In the genomic region with DNA sequence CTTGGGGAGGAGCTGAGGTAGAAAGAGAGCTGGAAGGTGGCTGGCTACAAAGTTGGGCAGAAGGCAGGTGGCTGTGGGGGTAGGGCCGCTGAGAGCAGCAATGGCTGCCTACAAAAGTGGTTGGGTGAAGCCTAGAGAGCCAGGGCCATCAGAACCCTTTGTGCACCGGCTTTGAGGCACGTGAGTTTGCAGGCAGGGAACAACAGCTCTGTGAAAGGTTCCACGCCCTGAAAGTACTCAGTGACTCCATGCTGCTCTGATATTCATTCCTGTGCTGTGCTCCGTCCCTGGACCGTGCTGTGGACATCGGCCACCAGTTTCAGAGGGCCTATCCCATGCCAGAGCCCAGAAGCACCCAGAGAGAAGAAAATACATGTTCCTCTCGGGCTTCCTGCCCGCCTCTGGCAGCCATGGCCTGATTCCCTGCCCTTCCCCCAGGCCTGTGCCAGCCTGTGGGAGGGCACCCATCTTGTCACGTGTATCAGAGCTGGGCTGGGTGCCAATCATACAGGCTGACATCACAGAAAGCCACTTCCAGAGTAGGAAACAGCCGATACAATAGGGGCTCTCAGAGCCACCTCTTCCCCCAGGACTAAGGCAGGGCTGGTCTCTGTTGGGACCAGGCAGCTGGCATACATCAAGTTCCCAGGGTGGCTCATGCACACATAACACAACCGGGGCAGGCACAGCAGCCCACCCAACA, we compare ENCODE assay signal across 8 mouse cellular contexts.
DNase-seq lines count a peak whose midpoint lies in the region; ATAC-seq lines count a peak whose summit lies in the region.

No protein-coding gene starts in this region.

- H3K27ac ChIP-seq in heart, embryonic 11.5 days (ENCODE audit: low read depth, low read length) = no peak overlapping the region
- H3K27ac ChIP-seq in embryonic facial prominence, embryonic 14.5 days (replicated peaks; ENCODE audit: low read depth, low read length) = no peak overlapping the region
- H3K27ac ChIP-seq in heart, embryonic 14.5 days (replicated peaks in 1 of 2; ENCODE audit: control insufficient read depth in 1 of 2, insufficient read depth in 1 of 2, low read depth in 2 of 2, low read length in 2 of 2) = peak overlapping the region; percentile 6 to 56; a peak in 2 of 4 replicates
- H3K27ac ChIP-seq in lung, embryonic 15.5 days = no peak overlapping the region

- ATAC-seq in heart, embryonic 11.5 days (replicated peaks; ENCODE audit: insufficient number of reproducible peaks, low FRiP score, low TSS enrichment) = no peak
- ATAC-seq in embryonic facial prominence, embryonic 14.5 days (ENCODE audit: low read depth) = peak; percentile 51
- peak; percentile 71 for ATAC-seq in heart, embryonic 14.5 days (ENCODE audit: insufficient number of reproducible peaks, insufficient read depth, low FRiP score, low read depth)
- peak; percentile 39 for ATAC-seq in lung, embryonic 15.5 days (ENCODE audit: borderline replicate concordance, extremely low read depth, low FRiP score, low TSS enrichment)

- no peak overlapping the region for H3K4me3 ChIP-seq in heart, embryonic 11.5 days (ENCODE audit: low read depth, low read length)
- H3K4me3 ChIP-seq in embryonic facial prominence, embryonic 14.5 days (ENCODE audit: low read depth, low read length) = no peak overlapping the region
- no peak overlapping the region for H3K4me3 ChIP-seq in heart, embryonic 14.5 days (ENCODE audit: control insufficient read depth in 1 of 2, insufficient read depth in 1 of 2, low read depth in 1 of 2, low read length in 2 of 2)
- no peak overlapping the region for H3K4me3 ChIP-seq in lung, embryonic 15.5 days

- WGBS in heart, embryonic 11.5 days (ENCODE audit: insufficient replicate concordance) = 67% methylated on average over 12 of the region's 12 CpGs
- WGBS in embryonic facial prominence, embryonic 14.5 days = 72% methylated on average over 12 of the region's 12 CpGs
- WGBS in heart, embryonic 14.5 days = 66% methylated on average over 12 of the region's 12 CpGs
- 59% methylated on average over 12 of the region's 12 CpGs for WGBS in lung, embryonic 15.5 days

- no peaks in the 10 kb centered on the region for H3K36me3 ChIP-seq in heart, embryonic 11.5 days (ENCODE audit: control insufficient read depth, insufficient read depth, low read length)
- no peaks in the 10 kb centered on the region for H3K36me3 ChIP-seq in embryonic facial prominence, embryonic 14.5 days (ENCODE audit: control insufficient read depth, insufficient read depth, low read length)
- H3K36me3 ChIP-seq in heart, embryonic 14.5 days (ENCODE audit: control insufficient read depth, insufficient read depth, low read length) = no peaks in the 10 kb centered on the region
- no peaks in the 10 kb centered on the region for H3K36me3 ChIP-seq in lung, embryonic 15.5 days

- H3K4me1 ChIP-seq in heart, embryonic 11.5 days (ENCODE audit: control insufficient read depth, insufficient read depth, low read length) = 0 out of 2 replicates have a peak, but pooled peaks cover 6% of the 10 kb centered on the region
- peaks cover 22% of the 10 kb centered on the region for H3K4me1 ChIP-seq in embryonic facial prominence, embryonic 14.5 days (ENCODE audit: control insufficient read depth, insufficient read depth, low read length)
- peaks cover 10 to 14% of the 10 kb centered on the region in 2 experiments; a peak in 3 of 4 replicates for H3K4me1 ChIP-seq in heart, embryonic 14.5 days (ENCODE audit: control insufficient read depth in 2 of 2, insufficient read depth in 2 of 2, low read length in 2 of 2)
- H3K4me1 ChIP-seq in lung, embryonic 15.5 days = peaks cover 5% of the 10 kb centered on the region; the same call in 1 of the 2 replicates

- no peak overlapping the region for H3K4me2 ChIP-seq in heart, embryonic 11.5 days
- H3K4me2 ChIP-seq in embryonic facial prominence, embryonic 14.5 days (ENCODE audit: low read depth, low read length) = no peak overlapping the region
- H3K4me2 ChIP-seq in heart, embryonic 14.5 days (ENCODE audit: low read length) = no peak overlapping the region
- no peak overlapping the region for H3K4me2 ChIP-seq in lung, embryonic 15.5 days

- H3K27me3 ChIP-seq in heart, embryonic 11.5 days (ENCODE audit: control insufficient read depth, insufficient read depth, low read length) = peaks cover 15% of the 10 kb centered on the region
- H3K27me3 ChIP-seq in embryonic facial prominence, embryonic 14.5 days (replicated peaks; ENCODE audit: control insufficient read depth, insufficient read depth, low read length) = 0 out of 2 replicates have a peak, but pooled peaks cover 6% of the 10 kb centered on the region
- H3K27me3 ChIP-seq in heart, embryonic 14.5 days (ENCODE audit: control insufficient read depth, insufficient read depth, low read length) = peaks cover 7% of the 10 kb centered on the region; the same call in 1 of the 2 replicates
- peaks cover 4% of the 10 kb centered on the region for H3K27me3 ChIP-seq in lung, embryonic 15.5 days

- no peak overlapping the region for H3K9ac ChIP-seq in heart, embryonic 11.5 days (ENCODE audit: low read depth, low read length)
- no peak overlapping the region for H3K9ac ChIP-seq in embryonic facial prominence, embryonic 14.5 days (ENCODE audit: low read depth, low read length)
- H3K9ac ChIP-seq in heart, embryonic 14.5 days (ENCODE audit: low read length) = no peak overlapping the region
- no peak overlapping the region for H3K9ac ChIP-seq in lung, embryonic 15.5 days

- H3K9me3 ChIP-seq in heart, embryonic 11.5 days (replicated peaks; ENCODE audit: control insufficient read depth, low read length) = no peaks in the 10 kb centered on the region
- H3K9me3 ChIP-seq in embryonic facial prominence, embryonic 14.5 days (ENCODE audit: control insufficient read depth, low read length) = no peaks in the 10 kb centered on the region
- H3K9me3 ChIP-seq in heart, embryonic 14.5 days (ENCODE audit: control insufficient read depth, low read length) = no peaks in the 10 kb centered on the region
- H3K9me3 ChIP-seq in lung, embryonic 15.5 days = no peaks in the 10 kb centered on the region

- DNase-seq in heart, adult 11 months = peak; percentile 97
- DNase-seq in embryonic facial prominence, embryonic 14.5 days (ENCODE audit: low spot score) = peak; percentile 63
- peak; percentile 59 to 69 for DNase-seq in kidney, postnatal 25 days
- peak; percentile 91 for DNase-seq in right cerebral cortex, postnatal 14 days
- no peak for DNase-seq in spleen, adult 12 weeks (ENCODE audit: low spot score)

Comparison
In these comparisons a context has a peak if more than half of its experiments do, and no peak if none do; other contexts are left out.
1. H3K27ac ChIP-seq: peak in heart, embryonic 14.5 days (2 of 2); none in heart, embryonic 11.5 days (single experiment), embryonic facial prominence, embryonic 14.5 days (single experiment) and lung, embryonic 15.5 days (single experiment).